Mouse (Mus musculus) intestine, embryonic 14.5 days (tissue): Measurements from ENCODE around the gene Triap1. TPM values are rescaled to one million over a fixed set of nuclear protein-coding genes. Genes with fewer than 3 reads are reported as not detected.

ENCODE experiments used
- ATAC-seq: fragments of 200-750 bp; cut with Nextera tagmentation; replicated peaks from 2 replicates; pipeline ENCODE4 v1.8.0; 2017; ENCODE audit warnings: low read depth, moderate number of reproducible peaks, moderate TSS enrichment, moderate library complexity; ENCODE audit not compliant: low FRiP score, low TSS enrichment
- DNase-seq: peaks from one replicate; pipeline ENCODE4 v3.0.0-alpha.2; 2018; ENCODE audit warnings: low spot score
- H3K27ac ChIP-seq: fragments of 300-500 bp; sonication (generic); 2 replicates; pipeline ENCODE4 v1.5.1; 2014; ENCODE audit warnings: low read depth, mild to moderate bottlenecking, control low read depth
- H3K27me3 ChIP-seq: fragments of 300-500 bp; sonication (generic); replicated peaks from 2 replicates; pipeline ENCODE4 v1.6.1; 2014; ENCODE audit warnings: low read length, control low read depth; ENCODE audit not compliant: control insufficient read depth, insufficient read depth
- H3K36me3 ChIP-seq: fragments of 300-500 bp; sonication (generic); 2 replicates; pipeline ENCODE4 v1.6.1; 2014; ENCODE audit warnings: low read length, control low read depth; ENCODE audit not compliant: control insufficient read depth, insufficient read depth
- H3K4me1 ChIP-seq: fragments of 300-500 bp; sonication (generic); replicated peaks from 2 replicates; pipeline ENCODE4 v1.6.1; 2014; ENCODE audit warnings: low read length, control low read depth, mixed read lengths; ENCODE audit not compliant: control insufficient read depth, insufficient read depth
- H3K4me2 ChIP-seq: fragments of 300-500 bp; sonication (generic); 2 replicates; pipeline ENCODE4 v1.6.1; 2014; ENCODE audit warnings: low read length
- H3K4me3 ChIP-seq: fragments of 300-500 bp; sonication (generic); 2 replicates; pipeline ENCODE4 v1.5.1; 2014; ENCODE audit warnings: low read depth, low read length, control low read depth, mixed read lengths
- H3K9ac ChIP-seq: fragments of 300-500 bp; sonication (generic); 2 replicates; pipeline ENCODE4 v1.6.1; 2014; ENCODE audit warnings: mild to moderate bottlenecking, low read length
- H3K9me3 ChIP-seq: fragments of 300-500 bp; sonication (generic); 2 replicates; pipeline ENCODE4 v1.6.1; 2016; ENCODE audit warnings: low read length, control low read depth; ENCODE audit not compliant: control insufficient read depth
- WGBS: fragments of 180-500 bp; shearing (Covaris S2); extraction: QIAGEN DNeasy Blood & Tissue Kit; methylation state at CpG from one replicate; pipeline ENCODE4 v1.1.7; 2014; 5-methylcytosine and 5-hydroxymethylcytosine counted together
- polyA plus RNA-seq: library from polyadenylated mRNA; unstranded; fragments of >200 nt; fragmentation: Nextera tagmentation; extraction: Ambion mirVana; gene quantifications from 2 replicates; pipeline ENCODE4 v1.2.1, GENCODE M21; 2014

Triap1 gene
- polyA plus RNA-seq, 1 experiment from 2014 or later, result 59.8 TPM

GRCm38 (mm10) chr5:115312816-115313667 is 28.0 kb upstream of the Triap1 start:
- 51% methylated on average over 10 of the region's 10 CpGs for WGBS
- Histone ChIP-seq H3K4me2 (no peak overlapping the region), H3K4me3 (no peak overlapping the region), H3K27me3 (no peaks in the 10 kb centered on the region), H3K9me3 (no peaks in the 10 kb centered on the region), H3K4me1 (peaks cover 22% of the 10 kb centered on the region), H3K36me3 (no peaks in the 10 kb centered on the region), H3K9ac (no peak overlapping the region), H3K27ac (no peak overlapping the region)
- ATAC-seq (no peak), DNase-seq (no peak)

GRCm38 (mm10) chr5:115313668-115313943 is 27.4 kb upstream of the Triap1 start:
- Histone ChIP-seq H3K36me3 (no peaks in the 10 kb centered on the region), H3K9me3 (no peaks in the 10 kb centered on the region), H3K9ac (no peak overlapping the region), H3K4me2 (no peak overlapping the region), H3K27me3 (no peaks in the 10 kb centered on the region), H3K4me1 (peaks cover 27% of the 10 kb centered on the region), H3K4me3 (no peak overlapping the region), H3K27ac (no peak overlapping the region)
- ATAC-seq (no peak), DNase-seq (no peak)
- 44% methylated on average over 5 of the region's 5 CpGs for WGBS

- H3K9ac ChIP-seq, result peak overlapping the region; percentile 27; the same call in 1 of the 2 replicates
- no peak for ATAC-seq
Measured at GRCm38 (mm10) chr5:115316968-115317644, 23.9 kb upstream of the Triap1 start.

GRCm38 (mm10) chr5:115317645-115318328 is 23.2 kb upstream of the Triap1 start:
- Histone ChIP-seq H3K27ac (peak overlapping the region; percentile 92), H3K9ac (0 out of 2 replicates have a peak overlapping the region, but pooled peaks have one; percentile 2), H3K4me1 (peaks cover 33% of the 10 kb centered on the region), H3K4me2 (peak overlapping the region; percentile 3), H3K4me3 (no peak overlapping the region), H3K27me3 (no peaks in the 10 kb centered on the region), H3K36me3 (no peaks in the 10 kb centered on the region), H3K9me3 (no peaks in the 10 kb centered on the region)
- DNase-seq (peak; percentile 69), ATAC-seq (peak; percentile 59)
- WGBS, result 6% methylated on average over 10 of the region's 10 CpGs

More at GRCm38 (mm10) chr5:115316968-115317644, 23.9 kb upstream of the Triap1 start:
- no peaks in the 10 kb centered on the region for H3K27me3 ChIP-seq
- peak overlapping the region; percentile 3 for H3K4me2 ChIP-seq
- peak overlapping the region; percentile 92 for H3K27ac ChIP-seq
- no peaks in the 10 kb centered on the region for H3K36me3 ChIP-seq
- H3K9me3 ChIP-seq, result no peaks in the 10 kb centered on the region
- peak; percentile 69 for DNase-seq
- WGBS, result 9% methylated on average over 14 of the region's 14 CpGs
- H3K4me3 ChIP-seq, result no peak overlapping the region
- H3K4me1 ChIP-seq, result peaks cover 35% of the 10 kb centered on the region

GRCm38 (mm10) chr5:115319004-115319940 is 21.8 kb upstream of the Triap1 start:
- no peaks in the 10 kb centered on the region for H3K9me3 ChIP-seq
- no peaks in the 10 kb centered on the region for H3K27me3 ChIP-seq
- peak overlapping the region; percentile 46 for H3K9ac ChIP-seq
- no peaks in the 10 kb centered on the region for H3K36me3 ChIP-seq
- peak; percentile 77 for ATAC-seq
- peak overlapping the region; percentile 32 for H3K4me3 ChIP-seq
- DNase-seq, result peak; percentile 90
- WGBS, result under 1% methylated on average over 22 of the region's 22 CpGs
- H3K4me1 ChIP-seq, result peaks cover 31% of the 10 kb centered on the region
- peak overlapping the region; percentile 92 for H3K27ac ChIP-seq
- H3K4me2 ChIP-seq, result peak overlapping the region; percentile 63

GRCm38 (mm10) chr5:115326256-115326831 is 14.7 kb upstream of the Triap1 start:
- WGBS, result 18% methylated on average over 11 of the region's 11 CpGs
- Histone ChIP-seq H3K9me3 (no peaks in the 10 kb centered on the region), H3K4me2 (peak overlapping the region; percentile 86), H3K9ac (peak overlapping the region; percentile 94), H3K27ac (peak overlapping the region; percentile 89), H3K27me3 (no peaks in the 10 kb centered on the region), H3K36me3 (peaks cover 20% of the 10 kb centered on the region), H3K4me1 (peaks cover 27% of the 10 kb centered on the region), H3K4me3 (peak overlapping the region; percentile 94)
- DNase-seq (no peak), ATAC-seq (peak; percentile 33)

- H3K4me3 ChIP-seq, result peak within 1 kb of the TSS; percentile 94
- DNase-seq (peak; percentile 96), ATAC-seq (peak; percentile 88)
- WGBS, result under 1% methylated on average over 78 of the region's 97 CpGs
- peaks cover 27% of the 10 kb centered on the region for H3K4me1 ChIP-seq
- H3K9ac ChIP-seq, result peak within 1 kb of the TSS; percentile 94
- no peaks in the 10 kb centered on the region for H3K27me3 ChIP-seq
- no peaks in the 10 kb centered on the region for H3K9me3 ChIP-seq
- peak within 1 kb of the TSS; percentile 86 for H3K4me2 ChIP-seq
- H3K36me3 ChIP-seq, result peaks cover 27% of the 10 kb centered on the region
- peak within 1 kb of the TSS; percentile 89 for H3K27ac ChIP-seq
Measured at GRCm38 (mm10) chr5:115326875-115327609, 14.0 kb upstream of the Triap1 start, which contains the start of gene Srsf9. Srsf9 (plus strand) TSS chr5:115327177.
